Mouse (Mus musculus) CD4-positive, CD25-positive, alpha-beta regulatory T cell, adult 2 months (primary cell): ENCODE measurements around the gene Camk1d.
"Not testable (repeated sequence)": the region's sequence is repeated elsewhere in the genome, so short reads cannot be mapped to it uniquely, and the experiment has no call there.

Source experiments
- DNase-seq: peaks from one replicate; pipeline ENCODE4 v3.0.0-alpha.2; 2012; ENCODE audit warnings: low read depth, low spot score

The Camk1d gene

GRCm38 (mm10) chr2:5403850-5404249, 310.5 kb downstream of the Camk1d start:
- DNase-seq, result peak; percentile 62

GRCm38 (mm10) chr2:5402036-5402435, 312.3 kb downstream of the Camk1d start:
- DNase-seq, result peak; percentile 60

DNA sequence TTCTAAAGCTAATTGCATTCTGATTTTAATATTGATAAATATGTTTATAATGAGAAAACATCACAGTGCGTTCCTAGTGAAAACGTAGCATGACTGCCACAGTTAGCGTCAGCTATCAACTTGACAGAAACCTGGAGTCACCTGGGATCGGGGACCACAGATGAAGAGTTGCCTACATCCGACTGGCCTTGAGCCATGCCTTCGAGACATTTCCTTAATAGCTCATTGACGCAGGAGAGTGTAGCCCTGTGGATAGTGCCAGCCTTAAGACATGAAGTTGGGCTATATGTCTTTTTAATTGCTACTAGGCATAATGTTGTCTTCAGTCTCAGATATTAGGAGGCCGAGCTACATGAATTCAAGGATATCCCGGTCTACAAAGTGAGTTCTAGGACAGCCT, 315.8 kb downstream of the Camk1d start:
- no peak for DNase-seq

GRCm38 (mm10) chr2:5398043-5398442, 316.3 kb downstream of the Camk1d start:
- no peak for DNase-seq

GRCm38 (mm10) chr2:5397468-5397867, 316.8 kb downstream of the Camk1d start:
- no peak for DNase-seq

DNA sequence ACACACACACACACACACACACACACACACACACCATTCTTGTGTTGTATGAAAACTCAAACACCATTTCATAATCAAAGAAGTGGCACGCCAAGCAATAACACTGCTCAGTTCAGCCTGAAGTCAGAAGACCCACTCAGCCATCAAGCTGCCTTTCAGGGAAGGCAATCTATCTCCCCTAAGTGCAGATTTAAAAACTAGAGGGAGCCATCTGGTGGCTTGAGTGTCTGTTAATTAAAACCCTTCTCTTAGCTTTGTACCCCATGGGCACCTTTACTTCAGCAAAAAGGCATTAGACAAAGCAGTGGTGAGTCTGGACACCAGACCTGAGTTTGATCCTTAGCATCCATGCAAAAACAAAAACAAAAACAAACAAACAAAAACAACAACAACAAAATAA, 317.9 kb downstream of the Camk1d start:
- no peak for DNase-seq

DNA sequence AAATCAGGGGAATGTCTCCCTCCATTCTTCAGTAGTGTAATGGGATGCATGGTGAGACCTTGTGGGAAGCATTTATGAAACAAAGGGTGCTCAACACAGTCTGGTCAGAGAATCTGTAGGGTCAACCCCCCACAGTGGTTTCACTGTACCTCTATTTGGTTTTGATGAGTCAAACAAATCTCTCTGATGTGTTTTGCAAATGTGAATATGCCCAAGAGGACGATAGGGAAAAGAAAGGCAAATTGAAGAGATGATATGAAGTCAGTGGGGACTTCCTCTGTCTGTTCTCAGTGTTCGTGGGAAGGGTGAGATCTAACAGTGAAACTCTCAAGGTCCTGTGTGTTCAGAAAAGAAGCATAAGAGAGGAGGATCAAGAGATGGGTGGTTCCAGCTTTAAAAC, 318.4 kb downstream of the Camk1d start:
- no peak for DNase-seq

GRCm38 (mm10) chr2:5392921-5393320, 321.4 kb downstream of the Camk1d start:
- no peak for DNase-seq

DNA sequence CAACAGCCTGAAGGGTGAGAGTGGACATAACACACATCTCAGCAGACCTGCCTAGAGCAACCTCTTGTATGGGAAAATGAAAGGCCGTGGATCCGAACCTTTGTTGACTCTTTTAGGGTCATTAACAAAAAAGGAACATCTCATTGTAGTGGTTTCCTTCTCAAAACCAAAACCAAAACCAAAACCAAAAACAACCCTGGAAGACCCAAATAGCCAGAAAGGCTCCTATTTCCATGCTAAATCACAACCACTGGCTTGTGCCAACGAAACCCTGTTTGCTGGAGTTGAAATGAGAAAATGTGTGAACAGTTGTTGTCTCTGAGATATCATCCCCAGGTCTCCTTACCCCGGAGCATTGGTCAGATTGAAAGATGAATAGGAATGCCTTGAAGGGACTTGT, 321.8 kb downstream of the Camk1d start:
- DNase-seq, result no peak

DNA sequence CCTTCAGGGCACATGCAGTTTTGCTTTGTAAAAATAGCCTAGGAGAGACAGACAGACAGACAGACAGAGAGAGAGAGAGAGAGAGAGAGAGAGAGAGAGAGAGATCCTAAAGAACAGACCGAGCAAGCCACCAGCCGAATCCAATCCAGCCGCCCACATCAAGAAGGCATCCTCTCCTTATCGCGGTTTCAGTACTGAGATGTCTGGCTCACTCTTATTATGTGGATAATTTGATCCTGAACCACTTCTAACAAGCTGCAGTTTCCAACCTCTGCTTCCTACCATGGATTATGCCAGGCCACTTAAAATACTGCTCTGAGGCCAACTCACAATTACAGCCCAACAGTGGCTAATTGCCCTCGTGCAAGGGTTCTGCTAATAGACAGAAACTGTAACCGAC, 325.9 kb downstream of the Camk1d start:
- DNase-seq, result no peak

- DNase-seq, result no peak
Measured at GRCm38 (mm10) chr2:5381712-5382710, 332.3 kb downstream of the Camk1d start.

DNA sequence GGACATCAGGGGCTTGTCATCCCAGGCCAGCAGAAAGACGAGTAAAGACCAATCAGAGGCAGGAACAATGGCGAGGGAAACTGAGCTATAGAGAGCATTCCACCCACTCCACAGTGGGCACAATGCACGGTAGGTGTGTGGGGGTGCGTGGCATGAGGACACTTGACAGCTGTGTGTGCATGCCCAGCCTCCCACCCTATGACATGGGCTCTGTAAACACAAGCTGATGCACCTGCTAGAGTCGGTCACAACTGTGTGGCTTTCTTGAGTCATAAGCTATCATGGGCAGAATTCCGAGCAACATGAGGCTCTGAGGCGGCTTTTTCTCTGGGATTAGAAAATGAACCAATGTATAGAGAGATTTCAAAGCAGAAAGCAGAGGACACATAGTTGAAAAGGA, 333.3 kb downstream of the Camk1d start:
- DNase-seq, result no peak

DNA sequence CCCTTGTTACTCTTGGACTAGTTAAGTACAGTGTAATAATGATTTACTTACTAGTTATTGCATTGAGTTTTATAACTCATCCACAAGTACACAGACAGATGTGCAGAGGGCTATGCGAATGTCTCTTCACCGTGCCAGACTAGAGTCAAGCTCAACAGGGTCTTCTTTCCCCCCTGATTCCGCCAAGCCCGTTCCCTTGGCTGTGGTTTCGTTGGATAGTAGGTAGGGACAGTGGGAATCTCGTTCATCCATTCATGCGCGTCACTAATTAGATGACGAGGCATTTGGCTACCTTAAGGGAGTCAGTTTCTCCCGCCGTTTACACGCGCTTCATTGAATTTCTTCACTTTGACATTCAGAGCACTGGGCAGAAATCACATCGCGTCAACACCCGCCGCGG, 335.4 kb downstream of the Camk1d start:
- DNase-seq, result not testable (repeated sequence)

- no peak for DNase-seq
Measured at GRCm38 (mm10) chr2:5378066-5378672, 336.1 kb downstream of the Camk1d start.

DNA sequence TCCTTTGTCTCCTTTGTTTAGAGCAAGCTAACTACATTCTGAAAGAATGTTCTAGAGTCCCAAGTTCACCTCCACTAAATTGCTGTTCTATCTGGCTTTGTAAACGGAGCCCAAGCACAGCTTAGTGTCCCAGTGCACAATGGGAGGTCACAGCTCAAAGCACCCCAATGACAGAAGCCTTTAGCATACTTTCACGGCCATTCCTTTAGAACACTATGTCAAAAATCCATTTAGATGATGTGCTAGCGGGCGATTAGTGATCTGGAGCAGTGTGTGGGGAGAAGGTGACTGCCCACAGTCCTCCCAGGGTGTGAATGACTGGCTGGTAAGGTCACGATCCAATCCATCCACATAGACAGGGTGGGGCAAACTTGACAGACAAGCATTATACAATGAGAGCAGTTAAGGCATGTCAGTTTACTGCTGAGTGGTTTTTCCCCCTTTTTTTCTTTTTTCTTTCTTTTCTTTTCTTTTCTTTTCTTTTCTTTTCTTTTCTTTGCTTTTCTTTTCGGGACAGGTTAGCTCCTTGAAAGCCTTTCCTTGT, 341.4 kb downstream of the Camk1d start:
- no peak for DNase-seq

DNA sequence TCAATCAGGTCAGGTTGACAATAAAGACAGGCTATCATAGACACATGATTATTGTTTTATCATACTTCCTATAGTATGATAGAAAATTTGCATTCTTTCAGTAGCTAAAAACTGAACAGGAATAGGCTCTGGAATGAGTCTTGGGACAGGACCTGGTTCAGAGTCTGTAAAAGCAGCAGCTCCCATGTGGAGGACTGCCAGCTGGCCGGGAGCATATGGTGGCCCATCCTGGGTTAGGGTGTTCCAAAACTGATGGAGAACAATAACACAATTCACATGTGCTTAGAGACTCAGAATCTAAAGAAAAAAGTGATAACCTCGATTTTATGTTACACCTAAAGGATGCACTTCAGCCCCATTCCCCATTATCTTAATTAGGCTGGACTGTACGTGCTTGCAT, 343.0 kb downstream of the Camk1d start:
- no peak for DNase-seq

DNA sequence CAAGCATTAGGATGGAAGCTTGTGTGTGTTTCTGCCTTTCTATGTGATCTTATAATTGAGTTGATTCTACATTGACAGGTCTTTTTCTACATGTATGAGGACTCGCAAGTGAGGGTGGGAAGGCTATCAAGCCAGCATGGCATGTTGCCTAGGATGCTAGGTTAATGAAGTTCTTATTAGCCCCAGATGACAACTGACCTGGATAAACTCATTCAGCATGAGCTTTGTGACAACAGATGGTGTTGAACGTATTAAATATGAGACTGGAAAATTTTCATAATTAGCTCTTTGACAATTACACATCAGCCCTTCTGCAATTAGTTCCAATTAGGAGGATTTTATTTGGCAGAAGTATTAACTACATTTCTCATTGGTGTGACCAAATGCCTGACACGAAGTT, 343.7 kb downstream of the Camk1d start:
- no peak for DNase-seq

DNA sequence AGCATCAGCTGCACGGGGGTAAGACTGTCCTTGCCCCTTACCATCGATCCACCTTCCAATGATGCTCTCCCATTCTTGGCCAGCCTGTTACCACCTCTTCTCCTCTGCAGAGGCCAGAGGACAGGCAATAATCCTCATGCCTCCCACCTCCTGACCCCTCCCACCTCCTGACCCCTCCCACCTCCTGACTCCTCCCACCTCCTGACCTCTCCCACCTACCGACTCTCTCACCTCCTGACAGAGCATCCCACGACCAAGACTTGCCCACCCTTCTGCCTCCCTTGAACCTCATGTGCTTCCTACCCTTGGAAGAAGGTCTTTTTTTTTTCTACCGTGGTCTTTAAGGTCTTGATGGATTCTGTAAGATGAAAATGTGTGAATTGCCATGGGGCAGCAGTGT, 350.5 kb downstream of the Camk1d start:
- DNase-seq, result no peak

GRCm38 (mm10) chr2:5358049-5358448, 356.3 kb downstream of the Camk1d start:
- no peak for DNase-seq

DNA sequence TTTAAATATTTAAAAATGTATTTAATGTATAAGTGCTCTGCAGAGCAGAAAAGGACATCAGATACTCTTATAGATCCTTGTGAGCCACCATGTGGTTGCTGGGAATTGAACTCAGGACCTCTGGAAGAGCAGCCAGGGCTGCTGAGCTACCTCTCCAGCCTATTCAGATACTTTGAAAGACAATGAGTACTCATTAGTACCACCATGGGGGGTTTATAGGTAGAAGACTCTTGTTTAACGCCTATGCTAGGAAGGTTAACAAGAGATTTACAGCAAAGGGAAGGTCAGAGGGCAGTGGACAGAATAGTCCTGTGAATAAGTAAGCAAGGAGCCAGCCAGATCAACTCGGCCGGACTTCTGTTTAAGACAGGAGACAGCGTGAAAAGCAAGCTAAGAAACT, 357.3 kb downstream of the Camk1d start:
- DNase-seq, result no peak

DNA sequence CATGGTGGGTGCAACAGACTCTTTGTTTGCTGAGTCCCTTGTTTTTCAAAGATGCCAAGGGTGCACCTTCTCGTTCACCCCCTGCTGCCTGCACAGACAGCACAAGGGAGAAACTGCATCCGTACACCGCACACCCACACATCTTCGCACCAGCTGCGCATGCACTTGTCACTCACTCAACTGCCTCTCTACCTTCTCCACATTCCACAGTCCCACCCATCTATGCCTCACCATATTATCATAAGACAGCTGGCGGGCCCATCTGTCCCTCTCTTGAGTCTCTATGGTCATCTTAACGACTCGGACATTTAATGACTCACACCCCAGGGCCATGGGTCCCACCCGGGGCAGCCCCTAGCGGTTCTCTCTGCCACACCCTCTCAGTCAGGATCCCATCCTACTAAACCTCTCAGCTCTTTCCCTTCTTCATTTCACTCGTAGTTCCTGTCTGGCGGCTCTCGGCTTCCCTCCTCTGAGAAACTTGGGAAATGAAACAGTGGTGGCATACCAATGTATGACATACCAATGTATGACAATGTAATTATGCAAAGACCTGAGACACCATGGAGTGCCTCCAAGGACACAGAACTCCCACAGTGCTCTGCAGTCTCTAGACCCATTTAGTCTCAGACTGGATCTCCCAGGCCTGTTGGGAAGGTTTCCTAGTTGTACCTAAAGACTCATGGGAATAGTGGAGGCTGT, 361.3 kb downstream of the Camk1d start:
- no peak for DNase-seq

DNA sequence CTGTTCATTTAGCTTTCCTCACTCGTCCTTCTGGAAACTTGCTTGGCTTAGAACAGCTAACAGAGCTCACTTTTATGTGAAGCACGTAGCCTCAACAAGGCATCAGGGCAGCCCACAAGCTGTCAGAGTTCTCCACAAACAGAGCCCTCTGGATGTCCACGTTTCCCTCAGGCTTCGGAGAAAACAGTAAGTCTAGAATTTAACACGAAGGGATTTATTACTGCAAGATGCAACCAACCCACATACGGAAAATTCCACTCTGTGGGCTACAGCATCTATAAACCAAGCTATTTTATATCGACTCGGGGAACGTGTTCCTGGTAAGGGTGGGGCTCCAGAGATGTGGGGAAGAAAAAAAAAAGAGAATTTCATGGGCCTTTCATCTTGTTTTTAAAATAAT, 369.0 kb downstream of the Camk1d start:
- DNase-seq, result no peak
